Mouse (Mus musculus) adrenal gland, postnatal 36 days (tissue): ENCODE results near the gene Naa60. TPM values are rescaled to one million over a fixed set of nuclear protein-coding genes. Genes with fewer than 3 reads are reported as not detected.

Experiments used
- DNase-seq, 2 experiments: peaks; one replicate each; pipeline ENCODE4 v3.0.0; 2021; ENCODE audit warnings: mixed read lengths in 1 of 2
- total RNA-seq, 2 experiments: library from RNA; stranded (reverse); gene quantifications; 2 replicates each; pipeline ENCODE4 v1.2.3; 2021

The Naa60 gene
- total RNA-seq, 2 experiments from 2014 or later: 74.8 to 115 TPM

- peak in 1 of 2 experiments; percentile 13 for DNase-seq
Observed at GRCm38 (mm10) chr16:3885065-3885670, 13.0 kb downstream of the Naa60 start.

- DNase-seq: no peak
Observed at GRCm38 (mm10) chr16:3891621-3892295, 19.6 kb downstream of the Naa60 start.

GRCm38 (mm10) chr16:3893739-3894138, 21.6 kb downstream of the Naa60 start:
- DNase-seq: no peak

- DNase-seq: peak; percentile 21 to 39
Observed at GRCm38 (mm10) chr16:3895173-3895792, 23.1 kb downstream of the Naa60 start.

GRCm38 (mm10) chr16:3896046-3896445, 23.9 kb downstream of the Naa60 start:
- no peak for DNase-seq

- no peak for DNase-seq
Observed at GRCm38 (mm10) chr16:3896553-3896952, 24.4 kb downstream of the Naa60 start.

GRCm38 (mm10) chr16:3907471-3907870, 35.3 kb downstream of the Naa60 start:
- no peak for DNase-seq

GRCm38 (mm10) chr16:3908537-3909111, 36.4 kb downstream of the Naa60 start, which contains the start of the genes 1700037C18Rik and Cluap1:
TSS of gene 1700037C18Rik (minus strand) at chr16:3908689.
TSS of gene Cluap1 (plus strand) at chr16:3908801.
- DNase-seq: peak; percentile 95

- no peak for DNase-seq
Observed at GRCm38 (mm10) chr16:3909118-3909517, 36.9 kb downstream of the Naa60 start.

- no peak for DNase-seq
Observed at GRCm38 (mm10) chr16:3920756-3921155, 48.6 kb downstream of the Naa60 start.

- no peak for DNase-seq
Observed at GRCm38 (mm10) chr16:3923515-3923914, 51.3 kb downstream of the Naa60 start.

GRCm38 (mm10) chr16:3923966-3924365, 51.8 kb downstream of the Naa60 start:
- DNase-seq: no peak

- DNase-seq: no peak
Observed at GRCm38 (mm10) chr16:3928582-3928981, 56.4 kb downstream of the Naa60 start.

GRCm38 (mm10) chr16:3929151-3929550, 57.0 kb downstream of the Naa60 start:
- no peak for DNase-seq

GRCm38 (mm10) chr16:3933536-3933935, 61.4 kb downstream of the Naa60 start:
- peak in 1 of 2 experiments; percentile 12 for DNase-seq

GRCm38 (mm10) chr16:3934091-3934490, 61.9 kb downstream of the Naa60 start:
- DNase-seq: no peak

GRCm38 (mm10) chr16:3934701-3935100, 62.5 kb downstream of the Naa60 start:
- no peak for DNase-seq

GRCm38 (mm10) chr16:3951141-3951540, 79.0 kb downstream of the Naa60 start:
- no peak for DNase-seq
